Mouse (Mus musculus) heart, adult 18-20 months (tissue): Measurements from ENCODE around the gene Foxs1. TPM values are rescaled to one million over a fixed set of nuclear protein-coding genes. Genes with fewer than 3 reads are reported as not detected.

ENCODE experiments used
- DNase-seq, 2 experiments: peaks; one replicate each; pipeline ENCODE4 v3.0.0; 2021 to 2022; ENCODE audit warnings: mixed read lengths in 1 of 2
- total RNA-seq, 2 experiments: library from RNA; stranded (reverse); gene quantifications; 2 replicates each; pipeline ENCODE4 v1.2.3; 2021

Foxs1 gene
- total RNA-seq, 2 experiments from 2014 or later, result 2.2 to 2.6 TPM

DNA sequence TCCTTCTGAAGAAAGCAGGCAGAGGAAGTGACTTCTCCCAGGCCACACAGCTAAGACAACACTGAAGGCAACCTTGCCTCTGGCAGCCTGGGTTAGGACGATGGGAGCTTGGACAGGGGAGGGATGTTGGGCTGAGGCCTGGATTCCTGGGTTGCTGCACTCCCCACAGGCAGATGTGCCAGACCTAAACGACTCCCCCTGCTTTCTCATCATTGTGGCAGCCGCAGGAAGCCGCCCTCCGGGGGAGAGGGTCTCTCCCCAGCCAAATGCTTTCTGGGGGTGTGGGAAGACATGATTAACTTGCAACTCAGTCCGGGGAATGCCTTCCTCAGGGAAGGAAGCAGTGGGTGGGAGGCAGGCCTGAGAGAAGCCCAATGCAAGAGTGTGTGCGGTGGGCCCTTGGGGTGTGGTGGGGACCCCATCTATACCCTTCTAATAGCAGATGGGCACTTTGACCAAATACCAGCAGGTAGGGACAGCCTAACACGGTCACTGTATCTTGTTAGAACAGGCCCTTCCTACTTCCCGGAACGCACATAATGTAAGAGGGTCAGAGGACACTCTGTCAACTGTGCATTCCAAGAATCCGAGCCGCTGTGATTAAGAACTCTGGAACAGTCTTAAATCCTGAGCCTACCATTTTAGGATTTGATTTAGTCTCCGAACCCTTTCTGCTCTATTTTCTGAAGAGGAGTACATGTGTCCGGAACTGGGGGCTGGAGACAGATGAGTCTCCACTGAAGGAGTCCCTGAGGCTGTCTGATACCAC, 4.6 kb downstream of the Foxs1 start:
- peak in 1 of 2 experiments; percentile 49 for DNase-seq

GRCm38 (mm10) chr2:152927371-152927770, 5.6 kb downstream of the Foxs1 start:
- DNase-seq, result no peak

GRCm38 (mm10) chr2:152926896-152927295, 6.1 kb downstream of the Foxs1 start:
- no peak for DNase-seq

GRCm38 (mm10) chr2:152925189-152925872, 7.7 kb downstream of the Foxs1 start:
- peak; percentile 86 to 92 for DNase-seq

- DNase-seq, result no peak
Measured at GRCm38 (mm10) chr2:152924543-152924942, 8.5 kb downstream of the Foxs1 start.

- no peak for DNase-seq
Measured at GRCm38 (mm10) chr2:152924128-152924527, 8.9 kb downstream of the Foxs1 start.

DNA sequence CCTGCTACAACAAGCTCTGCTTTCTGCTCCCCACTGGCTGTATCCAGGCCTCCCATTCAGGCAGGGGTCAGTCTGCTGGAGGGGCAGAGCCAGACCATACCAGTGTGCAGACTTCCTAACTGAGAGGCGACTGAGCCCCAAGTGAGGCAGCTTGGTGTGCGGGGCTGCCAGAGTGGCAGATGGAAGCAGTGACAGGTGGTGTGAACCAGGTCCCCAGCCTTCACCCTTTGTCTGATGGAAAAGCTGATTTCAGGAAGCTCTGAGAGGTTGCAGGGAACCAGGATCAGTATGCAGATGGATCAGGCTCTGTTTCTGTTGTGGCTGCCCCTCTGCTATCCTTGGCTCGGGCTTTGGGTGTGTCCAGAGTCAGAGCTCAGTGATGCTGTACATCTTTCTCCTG, 9.4 kb downstream of the Foxs1 start:
- DNase-seq, result no peak

DNA sequence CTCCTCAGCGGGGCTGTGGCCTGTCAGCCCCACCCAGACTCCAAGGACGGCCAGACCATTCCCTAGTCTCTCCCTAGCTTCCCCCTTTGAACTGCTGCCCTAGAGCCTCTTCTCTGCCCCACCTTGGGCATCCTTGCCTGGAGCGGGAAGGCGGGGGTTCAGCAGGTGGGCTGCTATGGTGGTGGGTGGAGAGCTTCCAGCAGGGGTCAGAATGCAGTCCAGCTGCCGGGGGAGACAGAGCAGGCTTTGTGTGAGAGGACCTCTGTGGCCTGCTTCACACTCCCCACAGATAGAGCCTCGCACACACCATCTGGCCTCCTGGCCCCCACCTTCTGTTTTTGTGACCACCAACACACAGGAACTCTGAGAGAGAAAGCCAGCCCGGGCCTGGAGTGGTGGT, 10.6 kb downstream of the Foxs1 start:
- no peak for DNase-seq

- no peak for DNase-seq
Measured at GRCm38 (mm10) chr2:152917671-152918070, 15.3 kb downstream of the Foxs1 start.

- DNase-seq, result no peak
Measured at GRCm38 (mm10) chr2:152916111-152916510, 16.9 kb downstream of the Foxs1 start.

DNA sequence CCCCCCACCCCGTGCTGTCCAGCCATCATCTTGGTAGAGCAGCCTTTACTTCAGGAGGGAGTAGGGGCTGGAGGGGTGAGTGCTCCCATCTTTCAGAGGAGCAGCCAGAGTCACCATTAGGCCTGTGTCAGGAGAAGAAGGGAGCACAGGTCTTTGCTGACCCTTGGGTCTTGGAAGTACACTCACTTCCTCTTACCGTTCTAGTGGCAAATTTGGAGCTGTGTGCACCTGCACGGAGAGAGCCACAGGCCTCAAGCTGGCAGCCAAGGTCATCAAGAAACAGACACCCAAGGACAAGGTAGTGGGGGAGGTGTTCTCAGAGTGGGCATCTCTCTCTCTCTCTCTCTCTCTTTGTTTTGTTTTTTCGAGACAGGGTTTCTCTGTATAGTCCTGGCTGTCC, 17.6 kb downstream of the Foxs1 start:
- no peak for DNase-seq

DNA sequence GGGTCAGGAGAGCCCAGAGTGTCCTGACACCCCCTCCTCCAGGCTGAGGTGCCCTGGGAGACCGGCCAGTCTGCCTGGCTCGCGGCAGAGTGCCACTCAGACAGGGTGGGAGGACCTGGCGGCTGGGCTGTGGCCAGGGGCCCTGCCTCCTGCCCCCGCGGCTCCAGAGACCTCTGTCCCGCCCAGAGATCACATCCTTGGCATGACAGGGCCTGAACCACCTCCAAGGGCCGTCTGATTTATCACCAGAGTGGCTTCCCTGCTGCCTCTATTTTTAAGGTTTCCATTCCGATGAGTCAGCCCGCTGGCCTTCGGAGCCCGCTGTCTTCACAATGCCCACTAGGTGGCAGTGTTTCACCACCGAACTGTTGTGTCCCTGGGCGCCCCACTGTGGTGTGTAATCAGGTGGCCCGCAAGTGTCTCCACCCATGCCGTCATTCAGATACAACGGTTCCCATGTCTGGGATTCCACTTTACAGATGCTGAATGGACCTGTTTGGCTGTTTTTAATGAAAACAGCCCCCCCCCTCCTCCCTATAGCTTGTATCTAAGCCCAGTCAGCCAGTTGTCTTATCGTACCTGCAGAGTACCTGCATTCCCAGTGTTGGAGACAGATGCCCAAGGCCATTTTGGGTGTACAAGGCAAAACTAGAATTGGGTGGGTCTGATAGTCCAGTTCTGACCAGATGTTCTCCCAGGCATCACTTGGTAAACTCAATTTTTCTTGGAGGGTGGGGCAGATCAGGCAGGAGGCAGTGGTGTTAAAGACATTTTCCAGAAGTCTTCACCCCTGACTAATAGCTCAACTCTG, 18.5 kb downstream of the Foxs1 start:
- DNase-seq, result peak; percentile 88 to 93

DNA sequence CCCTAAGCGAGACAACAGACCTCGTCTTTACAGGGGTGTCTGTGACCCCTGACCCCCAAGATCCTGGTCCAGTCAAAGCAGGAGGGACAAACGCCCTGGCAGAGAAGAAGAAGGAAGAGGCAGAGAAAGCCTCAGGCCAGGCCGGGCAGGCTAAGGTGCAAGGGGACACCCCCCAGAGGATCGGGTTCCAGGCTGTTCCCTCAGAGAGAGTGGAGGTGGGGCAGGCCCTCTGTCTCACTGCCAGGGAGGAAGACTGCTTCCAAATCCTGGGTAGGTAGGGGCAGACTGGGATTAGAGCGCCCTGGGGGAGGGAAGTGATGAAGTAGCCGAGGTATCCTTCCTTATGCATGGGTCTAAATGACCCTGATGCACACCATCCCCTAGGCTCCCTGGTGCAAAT, 19.5 kb downstream of the Foxs1 start:
- DNase-seq, result no peak

DNA sequence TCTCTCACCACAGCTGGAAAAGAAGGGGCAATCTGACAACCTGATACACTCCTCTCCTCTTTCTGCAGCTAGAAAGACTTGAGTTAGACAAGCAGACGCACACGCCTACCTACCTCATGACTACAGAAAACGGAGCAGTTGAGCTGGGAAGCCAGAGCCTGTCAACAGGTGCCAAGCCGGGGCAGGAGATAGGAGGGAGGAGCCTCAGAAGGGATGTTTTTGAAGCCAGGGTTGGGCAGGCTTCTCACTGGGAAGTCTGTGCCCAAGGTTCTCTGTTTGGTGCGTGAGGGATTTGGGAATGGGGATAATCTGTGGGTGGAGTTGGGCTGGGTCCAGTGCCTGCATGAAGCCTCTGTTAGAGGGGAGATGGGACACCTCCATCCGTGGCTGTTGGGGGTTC, 21.6 kb downstream of the Foxs1 start:
- DNase-seq, result no peak

DNA sequence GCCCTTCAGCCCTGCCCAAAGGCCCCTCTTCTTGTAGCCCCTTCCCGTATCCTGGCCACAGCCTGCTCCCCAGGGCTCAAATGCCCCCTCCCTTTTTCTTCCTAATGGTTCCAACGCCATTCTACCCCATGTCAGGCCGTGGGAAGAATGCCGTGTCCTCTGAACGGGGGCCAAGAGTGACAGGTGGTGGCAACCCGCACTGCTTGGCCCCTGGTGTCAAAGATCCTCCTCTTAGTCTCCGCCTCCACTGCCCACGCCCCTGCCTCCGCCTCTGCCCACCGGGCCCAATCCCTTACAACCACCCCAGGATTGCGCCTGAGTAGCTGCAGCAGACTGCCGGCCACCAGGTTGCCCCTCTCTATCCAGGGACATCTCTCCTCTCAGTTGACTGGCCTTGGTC, 22.0 kb downstream of the Foxs1 start, which contains the start of gene Mylk2:
Gene Mylk2 (plus strand): TSS at position 322 of the 400 bp plus-strand sequence.
- no peak for DNase-seq

GRCm38 (mm10) chr2:152909848-152910247, 23.2 kb downstream of the Foxs1 start:
- no peak for DNase-seq

DNA sequence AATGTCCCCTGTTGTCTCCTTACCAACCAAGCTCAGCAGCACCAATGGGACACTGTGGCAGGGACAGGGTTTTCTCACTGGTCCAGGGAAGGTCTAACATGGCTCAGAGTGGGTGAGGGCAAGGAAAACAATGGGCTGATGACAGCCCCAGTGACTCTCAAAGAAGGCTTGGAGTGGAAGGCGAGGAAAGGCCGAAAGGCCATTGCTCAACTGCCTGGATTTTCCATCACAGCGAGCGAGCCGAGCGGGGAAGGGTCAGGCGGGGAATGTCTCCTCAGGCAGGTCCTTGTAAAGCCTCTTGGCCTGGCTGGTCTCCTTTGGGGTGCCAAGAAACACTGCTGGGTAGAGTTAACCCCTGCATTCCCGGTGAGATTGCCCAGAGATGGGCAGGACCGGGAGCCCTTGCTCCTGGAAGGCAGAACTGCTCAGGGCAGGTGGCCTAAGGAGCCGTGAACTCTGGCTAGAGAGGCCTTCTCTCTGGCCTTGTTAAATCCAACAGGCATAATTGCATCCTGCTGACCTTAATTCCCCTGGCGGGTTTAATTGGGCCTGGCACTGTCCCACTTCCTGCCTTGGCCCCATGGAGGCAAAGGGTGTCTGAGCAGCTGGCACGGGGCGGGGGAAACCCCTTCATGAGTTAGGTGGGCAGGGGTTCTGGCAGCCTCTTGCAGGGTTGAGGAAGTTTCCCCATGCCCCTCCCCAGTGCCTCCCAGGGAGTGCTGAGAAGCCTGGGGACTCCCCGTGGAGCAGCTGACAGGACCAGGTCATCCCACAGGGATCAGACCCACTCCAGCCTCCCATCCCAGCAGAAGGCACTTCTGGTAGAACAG, 25.7 kb downstream of the Foxs1 start:
- DNase-seq, result no peak

DNA sequence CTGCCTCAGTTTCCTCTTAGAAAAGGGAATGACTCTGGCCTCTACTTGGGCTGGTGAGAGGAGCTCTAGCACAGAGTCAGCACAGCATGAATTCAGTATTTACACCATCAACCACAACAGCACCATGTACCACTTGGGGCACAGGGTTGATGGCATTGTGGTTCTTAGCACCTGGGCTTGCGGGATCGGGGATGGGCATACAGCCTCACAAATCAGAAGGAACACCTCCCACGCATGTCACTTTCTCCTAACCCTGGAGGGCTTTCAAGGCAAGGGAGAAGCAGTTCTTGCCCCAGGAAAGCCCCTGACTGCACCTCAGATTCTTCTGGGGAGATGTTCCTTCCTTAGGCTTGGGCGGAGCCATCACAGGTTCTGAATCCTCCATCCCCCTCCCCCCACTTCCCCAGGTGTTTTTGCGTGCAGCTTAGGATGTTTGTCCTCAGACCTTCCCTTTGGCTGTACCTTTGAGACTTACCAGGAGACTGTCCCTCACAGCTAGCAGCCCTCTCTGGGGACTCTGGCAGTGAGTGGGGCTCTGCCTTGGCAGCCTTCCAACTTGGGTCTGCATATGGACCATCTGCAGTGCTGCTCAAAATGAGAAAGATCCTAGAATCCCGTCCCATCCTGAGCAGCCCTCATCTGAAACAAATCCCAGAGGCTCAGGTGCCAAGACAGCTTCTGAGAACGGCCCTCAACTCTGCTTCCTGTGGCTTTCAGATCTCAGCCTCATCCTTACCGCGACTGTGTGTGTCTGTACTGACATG, 26.6 kb downstream of the Foxs1 start:
- DNase-seq, result no peak

GRCm38 (mm10) chr2:152905036-152905829, 27.8 kb downstream of the Foxs1 start:
- DNase-seq, result peak; percentile 46 to 61

GRCm38 (mm10) chr2:152904127-152904643, 28.8 kb downstream of the Foxs1 start:
- peak; percentile 41 to 57 for DNase-seq
